Mouse (Mus musculus): ENCODE data around the gene Stx4a. TPM values are rescaled to one million over a fixed set of nuclear protein-coding genes. Genes with fewer than 3 reads are reported as not detected.

Stx4a gene
- polyA plus RNA-seq, 1 experiment from 2014 or later, result 19.4 TPM

DNA sequence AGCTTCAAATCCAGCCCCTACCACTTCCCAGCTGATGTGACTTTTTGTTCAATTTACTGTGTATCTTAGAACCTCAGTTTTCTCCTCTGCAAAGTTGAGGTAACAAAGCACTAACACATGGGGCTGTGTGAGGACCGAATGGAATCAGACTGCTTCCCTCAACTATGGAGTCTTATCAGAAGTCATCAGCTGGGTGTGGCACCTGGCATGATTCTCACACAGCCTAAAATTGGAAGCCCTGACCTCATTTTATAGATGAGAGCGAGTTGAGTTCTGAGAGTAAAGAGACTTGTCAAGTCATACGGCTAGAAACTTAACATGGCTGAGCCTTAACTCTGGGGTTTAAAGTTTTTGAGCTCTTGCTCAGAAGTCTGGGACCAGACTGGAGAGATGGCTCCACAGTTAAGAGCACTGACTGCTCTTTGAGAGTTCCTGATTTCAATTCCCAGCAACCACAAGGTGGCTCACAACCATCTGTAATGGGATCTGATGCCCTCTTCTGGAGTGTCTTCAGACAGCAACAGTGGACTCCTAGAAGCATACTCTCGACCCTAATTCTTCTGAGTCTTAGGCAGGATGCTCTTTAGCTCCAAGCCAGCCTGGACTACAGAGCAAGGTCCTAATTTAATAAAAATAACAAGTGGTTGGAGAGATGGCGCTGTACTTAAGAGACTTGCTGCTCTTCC, 46.2 kb downstream of the Stx4a start:
- Histone ChIP-seq H3K4me1 (replicated peaks; ENCODE audit: control insufficient read depth, insufficient read depth, low read length) (peaks cover 15% of the 10 kb centered on the region), H3K9ac (ENCODE audit: low read depth, low read length) (no peak overlapping the region), H3K36me3 (ENCODE audit: control insufficient read depth, insufficient read depth, low read length) (peaks cover 30% of the 10 kb centered on the region)

DNA sequence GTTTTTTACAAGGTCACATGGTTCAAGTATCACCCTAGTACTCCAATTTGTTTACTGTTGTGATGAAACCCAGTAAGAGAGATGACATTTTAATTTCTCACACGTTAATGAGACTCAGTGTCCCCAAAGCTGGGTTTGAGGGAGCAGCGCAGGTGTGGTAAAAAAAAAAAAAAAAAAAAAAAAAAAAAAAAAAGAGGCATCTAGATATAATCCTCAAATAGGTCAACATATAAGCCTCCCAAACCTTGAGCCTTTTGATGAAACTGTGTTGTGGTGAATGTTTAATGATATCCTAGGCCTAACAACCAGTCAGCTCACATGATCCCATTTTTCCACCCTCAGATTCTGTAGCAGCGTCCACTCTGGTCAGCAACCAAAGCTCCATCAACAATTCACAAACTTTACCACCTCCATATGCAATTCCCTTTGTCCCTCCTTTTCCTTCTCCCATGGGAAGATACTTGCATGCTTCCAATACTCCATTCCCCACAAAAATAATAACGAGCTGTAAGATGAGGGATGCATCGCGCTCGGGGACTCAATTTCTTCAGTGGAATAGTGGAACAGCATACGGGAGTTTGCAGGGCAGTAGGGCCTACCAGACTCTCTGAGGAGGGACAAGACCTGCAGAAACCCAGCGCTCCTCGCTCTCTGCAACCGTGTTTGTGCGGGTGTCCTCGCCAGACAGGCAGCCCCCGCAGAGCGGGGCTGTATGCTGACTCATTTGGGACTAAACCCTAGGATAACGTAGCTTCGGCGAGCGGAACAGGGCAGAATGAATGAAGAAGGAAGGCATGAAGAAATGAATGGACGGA, 50.9 kb downstream of the Stx4a start:
- WGBS, result 5% methylated on average over 20 of the region's 20 CpGs
- peak overlapping the region; percentile 98 for H3K9ac ChIP-seq (ENCODE audit: low read depth, low read length)
- peak; percentile 19; the same call in 1 of the 2 replicates for ATAC-seq (replicated peaks; ENCODE audit: low FRiP score)
- peak overlapping the region; percentile 97 for H3K27ac ChIP-seq (ENCODE audit: low read depth, low read length)
- DNase-seq (ENCODE audit: low spot score), result no peak
- H3K9me3 ChIP-seq (ENCODE audit: control insufficient read depth, low read length), result peaks cover 12% of the 10 kb centered on the region
- no peaks in the 10 kb centered on the region for H3K27me3 ChIP-seq (replicated peaks; ENCODE audit: control insufficient read depth, insufficient read depth, low read length)
- peaks cover 33% of the 10 kb centered on the region for H3K36me3 ChIP-seq (ENCODE audit: control insufficient read depth, insufficient read depth, low read length)
- peak overlapping the region; percentile 86 for H3K4me3 ChIP-seq (ENCODE audit: low read depth, low read length)
- peaks cover 21% of the 10 kb centered on the region for H3K4me1 ChIP-seq (replicated peaks; ENCODE audit: control insufficient read depth, insufficient read depth, low read length)
- peak overlapping the region; percentile 88 for H3K4me2 ChIP-seq

More for the DNA sequence above, 46.2 kb downstream of the Stx4a start:
- DNase-seq (ENCODE audit: low spot score), result no peak
- Histone ChIP-seq H3K27me3 (replicated peaks; ENCODE audit: control insufficient read depth, insufficient read depth, low read length) (no peaks in the 10 kb centered on the region), H3K4me3 (ENCODE audit: low read depth, low read length) (no peak overlapping the region), H3K27ac (ENCODE audit: low read depth, low read length) (no peak overlapping the region), H3K9me3 (ENCODE audit: control insufficient read depth, low read length) (no peaks in the 10 kb centered on the region), H3K4me2 (no peak overlapping the region)
- WGBS, result 73% methylated on average over 5 of the region's 5 CpGs
- ATAC-seq (replicated peaks; ENCODE audit: low FRiP score), result no peak; the same call in 1 of the 2 replicates

DNA sequence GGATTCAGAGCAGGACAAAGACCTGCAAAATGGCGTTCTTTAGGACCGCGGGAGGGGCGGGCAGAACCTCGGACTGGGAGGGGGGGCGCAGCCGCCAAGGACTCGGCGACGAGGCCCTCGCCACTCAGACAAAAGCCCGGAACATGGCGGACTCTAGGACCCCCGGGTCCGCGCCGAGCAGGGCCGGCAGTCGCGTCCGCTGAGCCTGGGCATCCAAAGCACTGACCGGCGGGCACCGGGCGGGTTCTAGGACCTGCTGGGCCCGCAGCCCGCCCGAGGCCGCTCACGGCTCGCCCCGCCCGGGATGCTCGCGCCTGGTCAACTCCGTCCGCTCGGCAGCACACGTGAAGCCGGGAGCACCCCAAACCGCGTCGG, 51.5 kb downstream of the Stx4a start:
- peak; percentile 95 for DNase-seq (ENCODE audit: low spot score)
- WGBS, result 0% methylated on average over 38 of the region's 43 CpGs
- Histone ChIP-seq H3K4me3 (ENCODE audit: low read depth, low read length) (peak overlapping the region; percentile 86), H3K9ac (ENCODE audit: low read depth, low read length) (peak overlapping the region; percentile 98), H3K27me3 (replicated peaks; ENCODE audit: control insufficient read depth, insufficient read depth, low read length) (no peaks in the 10 kb centered on the region), H3K4me1 (replicated peaks; ENCODE audit: control insufficient read depth, insufficient read depth, low read length) (peaks cover 19% of the 10 kb centered on the region), H3K9me3 (ENCODE audit: control insufficient read depth, low read length) (peaks cover 15% of the 10 kb centered on the region), H3K36me3 (ENCODE audit: control insufficient read depth, insufficient read depth, low read length) (peaks cover 36% of the 10 kb centered on the region), H3K4me2 (peak overlapping the region; percentile 88), H3K27ac (ENCODE audit: low read depth, low read length) (peak overlapping the region; percentile 97)
- ATAC-seq (replicated peaks; ENCODE audit: low FRiP score), result peak; percentile 83

DNA sequence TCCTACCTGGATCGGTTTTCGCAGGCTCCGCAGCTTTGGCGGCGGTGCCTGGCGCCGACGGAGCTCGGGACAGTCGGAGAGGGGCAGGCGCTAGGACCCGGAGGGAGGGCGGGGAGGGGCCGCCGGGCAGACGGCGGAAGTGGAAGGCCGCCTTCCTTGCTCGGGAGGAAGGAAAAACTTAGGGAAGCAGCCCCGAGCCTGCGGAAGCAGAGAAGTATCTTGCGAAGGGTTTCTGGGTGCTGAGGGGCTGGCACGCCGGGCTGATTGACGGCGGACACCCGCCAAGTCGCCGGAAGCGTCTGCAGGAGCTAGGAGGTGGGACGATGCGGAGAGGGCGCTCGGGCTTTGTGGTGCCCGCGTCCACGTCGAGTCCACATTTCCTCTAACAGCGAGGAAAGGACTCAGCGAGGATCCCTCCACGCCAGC, 52.0 kb downstream of the Stx4a start, which contains the start of gene Zfp646:
Gene Zfp646, plus strand, starts transcription at position 181 of the 426 bp plus-strand sequence.
- peak; percentile 91 for DNase-seq (ENCODE audit: low spot score)
- peaks cover 15% of the 10 kb centered on the region for H3K9me3 ChIP-seq (ENCODE audit: control insufficient read depth, low read length)
- peaks cover 38% of the 10 kb centered on the region for H3K36me3 ChIP-seq (ENCODE audit: control insufficient read depth, insufficient read depth, low read length)
- H3K27me3 ChIP-seq (replicated peaks; ENCODE audit: control insufficient read depth, insufficient read depth, low read length), result no peaks in the 10 kb centered on the region
- peak within 1 kb of the TSS; percentile 98 for H3K9ac ChIP-seq (ENCODE audit: low read depth, low read length)
- under 1% methylated on average over 41 of the region's 41 CpGs for WGBS
- peak; percentile 82 for ATAC-seq (replicated peaks; ENCODE audit: low FRiP score)
- H3K4me2 ChIP-seq, result peak within 1 kb of the TSS; percentile 88
- peak within 1 kb of the TSS; percentile 86 for H3K4me3 ChIP-seq (ENCODE audit: low read depth, low read length)
- peak within 1 kb of the TSS; percentile 97 for H3K27ac ChIP-seq (ENCODE audit: low read depth, low read length)
- H3K4me1 ChIP-seq (replicated peaks; ENCODE audit: control insufficient read depth, insufficient read depth, low read length), result peaks cover 19% of the 10 kb centered on the region

DNA sequence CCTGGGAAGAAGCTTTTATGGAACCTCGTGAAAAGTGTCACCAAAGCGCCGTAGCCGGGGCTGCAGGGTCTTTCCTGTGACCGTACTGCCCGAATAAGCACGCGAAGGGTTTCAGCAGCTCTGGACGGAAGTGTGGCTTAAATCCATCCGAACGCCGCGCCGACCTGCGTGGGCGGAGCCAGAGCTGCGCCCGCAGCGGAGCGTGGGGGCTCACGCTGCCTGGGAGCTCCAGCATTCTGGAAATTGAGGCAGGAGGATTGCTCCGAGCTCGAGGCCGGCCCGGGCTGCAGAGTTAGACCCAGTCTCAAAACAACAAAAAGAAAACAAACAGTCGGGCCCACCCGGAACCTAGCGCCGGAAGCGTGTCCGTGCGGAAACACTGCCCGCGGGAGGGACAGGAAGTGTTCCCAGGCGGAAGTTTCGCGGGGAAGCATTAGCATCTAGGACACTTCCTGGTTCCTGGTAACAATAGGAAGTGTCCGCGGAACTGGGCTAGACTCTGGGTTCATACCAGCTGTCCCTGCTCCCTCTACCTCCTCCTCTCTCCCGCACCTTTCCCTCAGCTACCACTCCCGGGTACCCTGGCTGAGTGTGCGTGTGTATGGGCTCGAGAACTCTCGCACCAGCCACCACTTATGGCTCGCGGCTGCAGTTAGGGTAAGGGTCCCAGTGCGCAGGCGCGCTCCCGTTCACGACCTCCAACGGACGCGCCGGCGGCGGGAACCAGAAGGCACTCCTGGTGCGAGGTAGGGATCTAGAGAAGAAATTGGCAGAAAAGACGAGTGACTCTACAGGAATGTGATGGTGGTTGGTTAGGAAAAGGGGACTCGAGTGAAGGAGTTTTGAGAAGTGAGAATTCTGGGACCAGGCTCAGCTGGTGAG, 52.6 kb downstream of the Stx4a start, which contains the start of gene Zfp668:
Gene Zfp668, minus strand, starts transcription at position 362 of the 882 bp plus-strand sequence.
- Histone ChIP-seq H3K27ac (ENCODE audit: low read depth, low read length) (peak within 1 kb of the TSS; percentile 97), H3K4me1 (replicated peaks; ENCODE audit: control insufficient read depth, insufficient read depth, low read length) (peaks cover 19% of the 10 kb centered on the region), H3K4me3 (ENCODE audit: low read depth, low read length) (peak within 1 kb of the TSS; percentile 86), H3K9me3 (ENCODE audit: control insufficient read depth, low read length) (peaks cover 22% of the 10 kb centered on the region), H3K27me3 (replicated peaks; ENCODE audit: control insufficient read depth, insufficient read depth, low read length) (no peaks in the 10 kb centered on the region), H3K36me3 (ENCODE audit: control insufficient read depth, insufficient read depth, low read length) (peaks cover 44% of the 10 kb centered on the region), H3K9ac (ENCODE audit: low read depth, low read length) (peak within 1 kb of the TSS; percentile 98), H3K4me2 (peak within 1 kb of the TSS; percentile 88)
- under 1% methylated on average over 60 of the region's 60 CpGs for WGBS
- peak; percentile 78 for ATAC-seq (replicated peaks; ENCODE audit: low FRiP score)
- peak; percentile 95 for DNase-seq (ENCODE audit: low spot score)

DNA sequence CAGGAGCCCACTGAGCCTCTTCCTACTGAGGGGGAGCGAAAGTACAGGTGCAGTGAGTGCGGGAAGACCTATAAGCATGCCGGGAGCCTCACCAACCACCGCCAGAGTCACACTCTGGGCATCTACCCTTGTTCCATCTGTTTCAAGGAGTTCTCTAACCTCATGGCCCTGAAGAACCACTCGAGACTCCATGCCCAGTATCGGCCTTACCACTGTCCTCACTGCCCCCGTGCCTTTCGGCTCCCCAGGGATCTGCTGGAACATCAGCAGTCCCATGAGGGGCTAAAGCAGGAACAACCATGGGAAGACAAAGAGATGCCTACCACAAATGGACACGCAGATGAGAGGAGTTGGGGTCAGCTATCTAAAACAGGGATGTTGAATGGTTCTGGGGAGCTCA, 55.2 kb downstream of the Stx4a start:
- no peak overlapping the region for H3K4me2 ChIP-seq
- peaks cover 66% of the 10 kb centered on the region for H3K36me3 ChIP-seq (ENCODE audit: control insufficient read depth, insufficient read depth, low read length)
- H3K4me1 ChIP-seq (replicated peaks; ENCODE audit: control insufficient read depth, insufficient read depth, low read length), result peaks cover 13% of the 10 kb centered on the region
- no peak overlapping the region for H3K27ac ChIP-seq (ENCODE audit: low read depth, low read length)
- DNase-seq (ENCODE audit: low spot score) (no peak), ATAC-seq (replicated peaks; ENCODE audit: low FRiP score) (no peak)
- 95% methylated on average over 9 of the region's 9 CpGs for WGBS
- no peaks in the 10 kb centered on the region for H3K27me3 ChIP-seq (replicated peaks; ENCODE audit: control insufficient read depth, insufficient read depth, low read length)
- no peak overlapping the region for H3K9ac ChIP-seq (ENCODE audit: low read depth, low read length)
- peaks cover 26% of the 10 kb centered on the region for H3K9me3 ChIP-seq (ENCODE audit: control insufficient read depth, low read length)
- H3K4me3 ChIP-seq (ENCODE audit: low read depth, low read length), result no peak overlapping the region

DNA sequence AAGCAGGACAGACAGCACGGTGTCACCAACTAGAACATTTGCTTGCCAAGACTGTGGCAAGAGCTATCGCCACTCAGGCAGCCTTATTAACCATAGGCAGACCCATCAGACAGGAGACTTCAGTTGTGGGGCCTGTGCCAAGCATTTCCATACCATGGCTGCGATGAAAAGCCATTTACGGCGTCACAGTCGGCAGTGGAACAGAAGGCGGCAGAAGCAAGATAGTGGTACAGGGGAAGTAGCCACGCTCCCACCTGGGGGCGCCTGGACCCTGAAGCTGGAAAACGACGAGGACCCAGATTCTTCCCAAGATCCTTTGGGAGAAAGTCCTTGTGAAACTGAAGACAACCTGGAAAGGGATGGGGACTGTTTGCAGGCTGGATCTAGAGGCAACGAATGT, 56.3 kb downstream of the Stx4a start:
- Histone ChIP-seq H3K4me1 (replicated peaks; ENCODE audit: control insufficient read depth, insufficient read depth, low read length) (peaks cover 16% of the 10 kb centered on the region), H3K9me3 (ENCODE audit: control insufficient read depth, low read length) (peaks cover 26% of the 10 kb centered on the region), H3K27me3 (replicated peaks; ENCODE audit: control insufficient read depth, insufficient read depth, low read length) (no peaks in the 10 kb centered on the region), H3K36me3 (ENCODE audit: control insufficient read depth, insufficient read depth, low read length) (peaks cover 75% of the 10 kb centered on the region), H3K4me2 (no peak overlapping the region), H3K27ac (ENCODE audit: low read depth, low read length) (no peak overlapping the region), H3K4me3 (ENCODE audit: low read depth, low read length) (no peak overlapping the region), H3K9ac (ENCODE audit: low read depth, low read length) (no peak overlapping the region)
- WGBS, result 89% methylated on average over 12 of the region's 12 CpGs
- ATAC-seq (replicated peaks; ENCODE audit: low FRiP score), result no peak
- no peak for DNase-seq (ENCODE audit: low spot score)

DNA sequence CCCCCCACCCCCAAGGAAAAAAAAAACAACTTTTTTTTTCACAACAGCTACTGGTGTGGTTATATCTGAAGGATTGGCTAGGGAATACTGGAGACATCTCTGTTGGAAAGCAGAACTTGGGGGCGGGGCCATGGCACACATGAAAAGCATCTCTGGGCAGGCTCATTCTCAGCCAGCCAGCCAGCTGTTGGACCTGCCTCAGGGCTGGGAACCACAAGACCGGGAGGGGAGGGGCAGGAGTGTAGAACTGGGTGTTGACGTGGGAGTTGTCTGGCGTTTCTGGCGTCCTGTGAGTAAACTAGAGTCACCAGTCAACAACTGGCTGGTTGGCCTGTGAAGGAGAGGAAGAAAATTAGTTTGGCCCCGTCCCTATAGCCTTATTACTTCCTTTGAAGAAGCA, 61.9 kb downstream of the Stx4a start:
- Histone ChIP-seq H3K27me3 (replicated peaks; ENCODE audit: control insufficient read depth, insufficient read depth, low read length) (no peaks in the 10 kb centered on the region), H3K9me3 (ENCODE audit: control insufficient read depth, low read length) (peaks cover 11% of the 10 kb centered on the region), H3K9ac (ENCODE audit: low read depth, low read length) (no peak overlapping the region), H3K4me3 (ENCODE audit: low read depth, low read length) (no peak overlapping the region), H3K27ac (ENCODE audit: low read depth, low read length) (no peak overlapping the region), H3K4me1 (replicated peaks; ENCODE audit: control insufficient read depth, insufficient read depth, low read length) (peaks cover 9% of the 10 kb centered on the region), H3K4me2 (no peak overlapping the region), H3K36me3 (ENCODE audit: control insufficient read depth, insufficient read depth, low read length) (peaks cover 58% of the 10 kb centered on the region)
- 69% methylated on average over 6 of the region's 6 CpGs for WGBS
- DNase-seq (ENCODE audit: low spot score), result no peak
- ATAC-seq (replicated peaks; ENCODE audit: low FRiP score), result no peak

Measured in liver, embryonic 11.5 days (tissue).